Mouse (Mus musculus) c-Kit-positive CD71-positive TER-119-negative erythroid progenitor cells, embryonic 14.5 days (primary cell): Measurements from ENCODE around the gene Shroom3.

ENCODE experiments used
- DNase-seq: peaks from one replicate; pipeline ENCODE4 v3.0.0-alpha.2; 2013; ENCODE audit warnings: low read depth

The Shroom3 gene

GRCm38 (mm10) chr5:92751488-92751887, 68.3 kb downstream of the Shroom3 start:
- DNase-seq, result no peak

- DNase-seq, result no peak
Observed at GRCm38 (mm10) chr5:92755241-92755775, 72.1 kb downstream of the Shroom3 start.

- no peak for DNase-seq
Observed at GRCm38 (mm10) chr5:92759156-92759745, 76.0 kb downstream of the Shroom3 start.

GRCm38 (mm10) chr5:92760542-92760941, 77.3 kb downstream of the Shroom3 start:
- DNase-seq, result no peak

GRCm38 (mm10) chr5:92761615-92762353, 78.5 kb downstream of the Shroom3 start:
- DNase-seq, result no peak

- no peak for DNase-seq
Observed at GRCm38 (mm10) chr5:92762425-92762824, 79.2 kb downstream of the Shroom3 start.

GRCm38 (mm10) chr5:92763546-92763952, 80.3 kb downstream of the Shroom3 start:
- no peak for DNase-seq

GRCm38 (mm10) chr5:92766301-92766700, 83.1 kb downstream of the Shroom3 start:
- no peak for DNase-seq

GRCm38 (mm10) chr5:92767194-92767777, 84.1 kb downstream of the Shroom3 start:
- no peak for DNase-seq

- DNase-seq, result no peak
Observed at GRCm38 (mm10) chr5:92767857-92768291, 84.6 kb downstream of the Shroom3 start.

- no peak for DNase-seq
Observed at GRCm38 (mm10) chr5:92773821-92774220, 90.6 kb downstream of the Shroom3 start.

GRCm38 (mm10) chr5:92774419-92774818, 91.2 kb downstream of the Shroom3 start:
- no peak for DNase-seq

- DNase-seq, result no peak
Observed at GRCm38 (mm10) chr5:92774893-92775292, 91.7 kb downstream of the Shroom3 start.

- DNase-seq, result no peak
Observed at GRCm38 (mm10) chr5:92778395-92778794, 95.2 kb downstream of the Shroom3 start.

- no peak for DNase-seq
Observed at GRCm38 (mm10) chr5:92781082-92781481, 97.8 kb downstream of the Shroom3 start.

GRCm38 (mm10) chr5:92784037-92784860, 101.0 kb downstream of the Shroom3 start:
- DNase-seq, result no peak

GRCm38 (mm10) chr5:92785870-92786436, 102.7 kb downstream of the Shroom3 start:
- DNase-seq, result no peak

GRCm38 (mm10) chr5:92788990-92789389, 105.8 kb downstream of the Shroom3 start:
- no peak for DNase-seq

GRCm38 (mm10) chr5:92796089-92796990, 113.1 kb downstream of the Shroom3 start:
- DNase-seq, result no peak

- DNase-seq, result no peak
Observed at GRCm38 (mm10) chr5:92797981-92798380, 114.7 kb downstream of the Shroom3 start.

GRCm38 (mm10) chr5:92804379-92804778, 121.1 kb downstream of the Shroom3 start:
- DNase-seq, result no peak
